Comparison of ENCODE assay signal across 9 mouse cellular contexts in genomic region chr4:3419920-3420499, GRCm38 (mm10).
DNase-seq lines count a peak whose midpoint lies in the region; ATAC-seq and TF ChIP-seq lines count a peak whose summit lies in the region.
"Had no signal": no experiment of that assay in that cellular context is flagged by ENCODE, and none has a peak within 500 bp of the region (broad histone marks: within the 10 kb centered on the region; RNA-seq: fewer than 3 reads in every experiment).

No protein-coding gene starts in this region.

- no peaks in the 10 kb centered on the region for H3K4me1 ChIP-seq in embryonic facial prominence, embryonic 11.5 days (ENCODE audit: control insufficient read depth, insufficient read depth, low read length)
- no peaks in the 10 kb centered on the region for H3K4me1 ChIP-seq in lung, embryonic 14.5 days (ENCODE audit: insufficient read depth)
- H3K4me1 ChIP-seq: hindbrain, embryonic 15.5 days had no signal

- H3K27ac ChIP-seq in embryonic facial prominence, embryonic 11.5 days (replicated peaks; ENCODE audit: low read depth, low read length): no peak overlapping the region
- no peak overlapping the region for H3K27ac ChIP-seq in lung, embryonic 14.5 days (ENCODE audit: low read depth)
- H3K27ac ChIP-seq: hindbrain, embryonic 15.5 days had no signal

- no peaks in the 10 kb centered on the region for H3K27me3 ChIP-seq in embryonic facial prominence, embryonic 11.5 days (ENCODE audit: control insufficient read depth, insufficient read depth, low read length)
- no peaks in the 10 kb centered on the region for H3K27me3 ChIP-seq in lung, embryonic 14.5 days (ENCODE audit: insufficient read depth, low read length)
- H3K27me3 ChIP-seq: hindbrain, embryonic 15.5 days had no signal

- 27% methylated on average over 3 of the region's 3 CpGs for WGBS in embryonic facial prominence, embryonic 11.5 days
- 25% methylated on average over 3 of the region's 3 CpGs for WGBS in lung, embryonic 14.5 days

- no peak overlapping the region for H3K4me3 ChIP-seq in embryonic facial prominence, embryonic 11.5 days (ENCODE audit: low read depth, low read length)
- H3K4me3 ChIP-seq in lung, embryonic 14.5 days (ENCODE audit: low read depth, low read length): no peak overlapping the region
- H3K4me3 ChIP-seq: hindbrain, embryonic 15.5 days had no signal

- no peak overlapping the region for H3K9ac ChIP-seq in embryonic facial prominence, embryonic 11.5 days (replicated peaks; ENCODE audit: low read length)
- no peak overlapping the region for H3K9ac ChIP-seq in lung, embryonic 14.5 days
- H3K9ac ChIP-seq: hindbrain, embryonic 15.5 days had no signal

- ATAC-seq in frontal cortex, adult (ENCODE audit: low TSS enrichment): no peak
- no peak for ATAC-seq in embryonic facial prominence, embryonic 11.5 days (replicated peaks; ENCODE audit: insufficient number of reproducible peaks, low FRiP score, low TSS enrichment, low read depth)
- ATAC-seq in lung, embryonic 14.5 days (ENCODE audit: insufficient read depth): no peak

- H3K4me2 ChIP-seq in embryonic facial prominence, embryonic 11.5 days (ENCODE audit: low read depth, low read length): no peak overlapping the region
- H3K4me2 ChIP-seq in lung, embryonic 14.5 days: no peak overlapping the region
- H3K4me2 ChIP-seq: hindbrain, embryonic 15.5 days had no signal

- no peaks in the 10 kb centered on the region for H3K36me3 ChIP-seq in embryonic facial prominence, embryonic 11.5 days (replicated peaks; ENCODE audit: control insufficient read depth, insufficient read depth, low read depth, low read length)
- no peaks in the 10 kb centered on the region for H3K36me3 ChIP-seq in lung, embryonic 14.5 days (ENCODE audit: insufficient read depth)
- H3K36me3 ChIP-seq: hindbrain, embryonic 15.5 days had no signal

- peak; percentile 1 to 56 for DNase-seq in frontal cortex, adult 2 months (ENCODE audit: extremely low spot score in 1 of 2, low spot score in 1 of 2)
- peak; percentile 77 for DNase-seq in 416B (ENCODE audit: low read depth)
- DNase-seq in adipocyte (ENCODE audit: low spot score): peak; percentile 52
- DNase-seq in embryonic facial prominence, embryonic 11.5 days (ENCODE audit: low spot score): peak; percentile 25
- peak; percentile 73 for DNase-seq in kidney, postnatal 10 days
- peak; percentile 76 for DNase-seq in lung, embryonic 14.5 days
- DNase-seq in thymus, postnatal 14 days: peak; percentile 49

- H3K9me3 ChIP-seq in embryonic facial prominence, embryonic 11.5 days (replicated peaks; ENCODE audit: control insufficient read depth, low read length): no peaks in the 10 kb centered on the region
- H3K9me3 ChIP-seq in lung, embryonic 14.5 days (ENCODE audit: low read depth, low read length): no peaks in the 10 kb centered on the region
- H3K9me3 ChIP-seq: hindbrain, embryonic 15.5 days had no signal

- peak; percentile 58 for TF ChIP-seq CTCF in lung, embryonic 14.5 days (IDR thresholded peaks at IDR 0.05; ENCODE audit: low read depth)

Comparison
In these comparisons a context has a peak if more than half of its experiments do, and no peak if none do; other contexts are left out.
1. DNase-seq: peak in every context shown above with its lines; median percentile 77 in 416B; 76 in lung, embryonic 14.5 days; 73 in kidney, postnatal 10 days; 52 in adipocyte; 49 in thymus, postnatal 14 days; 28 in frontal cortex, adult 2 months; 25 in embryonic facial prominence, embryonic 11.5 days.